Mouse (Mus musculus): ENCODE data around the gene Polr1c. TPM values are rescaled to one million over a fixed set of nuclear protein-coding genes. Genes with fewer than 3 reads are reported as not detected.

Polr1c gene
- 36.0 and 40.2 TPM in 2 replicates for polyA plus RNA-seq (2021; fragmentation: Nextera tagmentation)
- long read RNA-seq, experiment 1, transcript Polr1c-201 (9 exons, 1,314 nt), result major isoform, 46 of 52 reads
- long read RNA-seq, experiment 1, partial matches to known transcripts, result 3 of 52 reads
- long read RNA-seq, experiment 1, other reads (novel, unspliced or antisense), result 3 of 52 reads
- long read RNA-seq, experiment 2, transcript Polr1c-201 (9 exons, 1,314 nt), result major isoform, 70 of 77 reads
- long read RNA-seq, experiment 2, partial matches to known transcripts, result 0 of 77 reads
- long read RNA-seq, experiment 2, other reads (novel, unspliced or antisense), result 7 of 77 reads

DNA sequence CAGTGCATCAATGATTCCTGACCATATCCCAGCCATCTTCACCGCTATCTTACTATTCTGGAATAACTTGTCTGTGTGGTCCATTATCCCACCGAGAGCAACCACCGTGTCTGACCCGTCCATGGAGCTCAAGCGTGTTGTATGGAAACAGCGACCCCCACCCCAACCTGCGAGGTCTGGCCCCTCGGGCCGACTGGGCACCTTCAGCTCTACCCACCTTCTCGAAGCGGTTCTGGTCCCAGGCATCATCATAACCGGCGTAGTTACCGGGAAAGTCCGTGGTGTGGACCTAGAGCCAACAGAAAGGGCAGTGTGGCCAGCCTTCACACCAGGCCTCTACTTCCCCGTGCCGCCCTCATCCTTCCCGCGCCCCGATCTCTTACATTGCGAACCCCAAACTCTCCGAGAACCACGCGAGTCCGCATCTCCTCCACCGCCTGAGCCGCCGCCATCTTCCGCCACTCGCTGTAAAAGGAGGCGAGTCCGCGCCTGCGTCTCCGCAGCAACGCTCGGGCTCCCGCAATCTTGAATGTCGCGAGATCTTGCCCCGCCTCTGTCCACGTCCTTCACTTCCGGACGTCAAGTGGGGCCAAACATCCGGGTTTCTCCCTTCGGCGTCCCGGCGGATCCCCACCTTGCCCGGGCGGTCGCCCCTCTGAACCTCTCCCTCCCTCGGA lies at the start of gene Polr1c, which contains the start of gene Yipf3:
Polr1c (minus strand) TSS at position 543 of the 677 bp plus-strand sequence.
Yipf3 (plus strand) TSS at position 569 of the 677 bp plus-strand sequence.

DNA sequence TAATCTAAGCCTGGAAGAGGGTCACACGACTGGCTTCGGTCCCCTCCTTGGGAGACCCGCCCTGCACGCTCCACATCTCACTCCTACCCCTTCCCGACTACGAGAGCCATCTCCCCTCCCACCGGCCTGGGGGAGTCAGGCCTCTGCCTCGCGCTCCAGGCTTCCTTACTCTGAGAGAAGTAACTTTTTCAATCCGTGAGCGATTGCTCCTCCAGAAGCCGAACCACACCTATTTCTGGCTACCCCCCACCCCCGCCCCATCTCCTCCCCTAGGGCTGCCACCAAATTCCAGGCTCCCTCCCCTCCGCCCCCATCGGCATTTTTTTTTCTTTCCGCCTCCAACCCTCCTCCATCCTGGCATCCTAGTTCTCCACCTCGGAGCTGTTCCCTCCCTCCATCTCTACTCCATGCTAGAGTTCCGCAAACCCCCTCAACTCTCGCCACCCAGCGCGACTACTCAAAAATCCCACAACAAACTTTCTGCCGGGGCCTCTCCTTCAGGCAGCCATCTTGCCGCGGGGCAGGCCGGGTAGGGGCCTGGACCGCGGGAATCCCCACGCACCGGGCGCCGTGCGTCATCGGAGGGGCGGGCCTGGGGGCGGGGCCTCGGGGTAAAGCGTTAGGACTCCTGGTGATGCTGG lies 34.7 kb upstream of the Polr1c start, which contains the start of gene Tjap1:
Tjap1 (minus strand) TSS at position 544 of the 641 bp plus-strand sequence.

DNA sequence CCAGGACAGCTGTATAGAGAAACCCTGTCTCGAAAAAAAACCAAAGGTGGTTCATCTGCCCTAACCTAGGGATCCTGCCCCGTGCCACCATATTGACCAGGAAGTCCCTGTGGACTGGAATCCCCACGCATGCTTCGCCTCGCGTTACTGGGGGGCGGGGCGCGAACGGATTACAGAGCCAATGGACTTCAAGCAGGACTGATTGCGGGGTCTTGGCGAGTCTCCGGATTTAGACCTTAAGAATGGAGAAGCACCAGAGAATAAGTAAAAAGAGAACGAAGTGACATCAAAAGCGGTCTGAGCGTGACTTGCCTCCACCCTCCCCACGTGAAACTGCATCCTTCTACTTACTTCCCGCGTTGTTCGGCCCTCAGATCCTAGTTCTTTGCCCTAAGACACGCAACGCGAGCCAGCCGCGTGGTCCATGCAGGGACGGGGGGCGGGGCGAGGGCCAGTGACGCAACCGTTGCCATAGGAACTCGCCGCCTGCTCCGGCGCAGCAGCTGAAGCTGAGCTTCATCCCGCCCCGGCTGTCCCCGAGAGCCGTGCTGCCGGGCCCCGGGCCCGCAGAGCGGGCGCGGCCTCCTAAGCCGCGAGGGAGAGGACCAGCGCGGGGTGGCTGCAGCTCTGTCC lies 5.7 kb upstream of the Polr1c start, which contains the start of gene Lrrc73:
Lrrc73 (plus strand) TSS at position 80 of the 633 bp plus-strand sequence.

DNA sequence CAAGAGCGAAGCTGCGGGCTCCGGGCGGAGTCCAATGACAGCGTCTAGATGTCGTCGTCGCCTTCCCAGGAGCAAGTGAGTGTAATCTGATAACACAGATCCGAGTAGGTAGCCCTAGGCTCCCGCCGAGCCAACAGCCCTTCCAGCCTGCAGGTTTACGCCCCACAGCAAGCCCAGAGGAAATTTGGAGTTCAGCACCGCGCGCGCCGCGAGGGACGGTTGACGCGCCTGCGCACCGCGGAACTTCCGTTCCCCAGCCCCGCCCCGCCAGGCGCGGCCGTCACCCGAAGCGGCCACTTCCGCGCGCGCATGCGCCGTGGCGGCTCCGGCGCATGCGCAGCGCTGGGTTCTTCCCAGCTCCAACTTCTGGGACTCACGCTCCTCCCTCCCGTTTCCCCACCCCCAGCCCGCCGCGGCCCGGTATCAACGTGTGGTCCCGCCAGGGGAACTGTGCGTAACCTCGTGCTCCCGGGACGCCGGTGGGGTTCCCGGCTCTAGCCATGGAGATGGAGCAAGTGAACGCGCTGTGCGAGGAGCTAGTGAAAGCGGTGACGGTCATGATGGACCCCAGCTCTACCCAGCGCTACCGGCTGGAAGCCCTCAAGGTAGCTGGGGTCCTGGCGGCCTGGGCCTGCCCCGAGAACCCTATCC lies 45.3 kb downstream of the Polr1c start, which contains the start of the genes Polh and Xpo5:
Polh (minus strand) TSS at position 225 of the 651 bp plus-strand sequence.
Xpo5 (plus strand) TSS at position 362 of the 651 bp plus-strand sequence.

Small RNA genes within 50 kb of the gene (microRNA-seq; reads per million reads assigned to microRNA genes)
- not detected for gene Mir693

Other genes with a start within 250 kb of the Polr1c start
- 2.5 and 3.0 TPM in 2 replicates for gene Vegfa, start 215.7 kb downstream of the Polr1c start, polyA plus RNA-seq (2021; fragmentation: Nextera tagmentation)
- gene Mrps18a, start 137.1 kb downstream of the Polr1c start, polyA plus RNA-seq (2021; fragmentation: Nextera tagmentation), result 198 and 201 TPM in 2 replicates
- 94.1 and 109 TPM in 2 replicates for gene Rsph9, start 103.8 kb downstream of the Polr1c start, polyA plus RNA-seq (2021; fragmentation: Nextera tagmentation)
- gene Mad2l1bp, start 94.5 kb downstream of the Polr1c start, polyA plus RNA-seq (2021; fragmentation: Nextera tagmentation), result 15.0 and 15.3 TPM in 2 replicates
- gene Gtpbp2, start 87.0 kb downstream of the Polr1c start, polyA plus RNA-seq (2021; fragmentation: Nextera tagmentation), result 5.0 and 6.7 TPM in 2 replicates
- 2.2 and 3.6 TPM in 2 replicates for gene Polh, start 45.4 kb downstream of the Polr1c start, polyA plus RNA-seq (2021; fragmentation: Nextera tagmentation)
- gene Xpo5, start 45.3 kb downstream of the Polr1c start, polyA plus RNA-seq (2021; fragmentation: Nextera tagmentation), result 8.4 and 8.7 TPM in 2 replicates
- gene Yipf3, start within 50 bp of the Polr1c start, polyA plus RNA-seq (2021; fragmentation: Nextera tagmentation), result 178 and 188 TPM in 2 replicates
- 10.2 and 12.3 TPM in 2 replicates for gene Lrrc73, start 5.5 kb upstream of the Polr1c start, polyA plus RNA-seq (2021; fragmentation: Nextera tagmentation)
- gene Tjap1, start 35.0 kb upstream of the Polr1c start, polyA plus RNA-seq (2021; fragmentation: Nextera tagmentation), result 10.8 and 16.4 TPM in 2 replicates
- 5.4 and 8.6 TPM in 2 replicates for gene Dlk2, start 49.4 kb upstream of the Polr1c start, polyA plus RNA-seq (2021; fragmentation: Nextera tagmentation)
- gene Abcc10, start 80.3 kb upstream of the Polr1c start, polyA plus RNA-seq (2021; fragmentation: Nextera tagmentation), result 2.7 and 3.1 TPM in 2 replicates
- gene Zfp318, start 135.7 kb upstream of the Polr1c start, polyA plus RNA-seq (2021; fragmentation: Nextera tagmentation), result 2.5 and 3.3 TPM in 2 replicates
- gene Crip3, start 180.9 kb upstream of the Polr1c start, polyA plus RNA-seq (2021; fragmentation: Nextera tagmentation), result 0.18 TPM in 1 of 2 replicates, not detected in the other
- gene Slc22a7, start 190.4 kb upstream of the Polr1c start, polyA plus RNA-seq (2021; fragmentation: Nextera tagmentation), result 0.26 TPM in 1 of 2 replicates, not detected in the other
- gene Ttbk1, start 239.6 kb upstream of the Polr1c start, polyA plus RNA-seq (2021; fragmentation: Nextera tagmentation), result 4.3 and 5.1 TPM in 2 replicates
- 11.5 and 12.2 TPM in 2 replicates for gene Dnph1, start 248.7 kb upstream of the Polr1c start, polyA plus RNA-seq (2021; fragmentation: Nextera tagmentation)

Measured in layer of hippocampus, adult 6 months (tissue).